Mouse (Mus musculus): ENCODE data around the gene Tatdn3.
"Not testable (repeated sequence)": the region's sequence is repeated elsewhere in the genome, so short reads cannot be mapped to it uniquely, and the experiment has no call there.

Tatdn3 gene

DNA sequence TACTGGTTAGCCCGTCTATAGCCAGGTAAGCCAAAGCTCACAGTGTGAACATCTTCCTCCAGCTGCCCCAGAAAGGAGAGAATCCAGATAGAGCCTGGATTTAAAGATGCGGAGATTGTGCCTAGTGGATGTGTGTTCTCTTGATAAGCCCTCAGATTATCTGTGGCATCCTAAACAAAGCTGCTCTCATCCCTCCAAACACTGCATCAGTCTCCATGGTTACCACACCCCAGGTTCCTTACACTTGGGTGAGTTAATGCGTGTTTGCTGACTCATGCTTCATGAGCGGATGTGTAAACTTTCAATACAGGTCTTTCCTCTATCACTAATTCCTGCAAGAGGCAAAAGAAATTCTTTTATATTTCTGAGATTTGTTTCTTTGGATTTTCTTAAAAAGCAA is 27.1 kb downstream of the Tatdn3 start:
- DNase-seq (ENCODE audit: low spot score) = no peak

DNA sequence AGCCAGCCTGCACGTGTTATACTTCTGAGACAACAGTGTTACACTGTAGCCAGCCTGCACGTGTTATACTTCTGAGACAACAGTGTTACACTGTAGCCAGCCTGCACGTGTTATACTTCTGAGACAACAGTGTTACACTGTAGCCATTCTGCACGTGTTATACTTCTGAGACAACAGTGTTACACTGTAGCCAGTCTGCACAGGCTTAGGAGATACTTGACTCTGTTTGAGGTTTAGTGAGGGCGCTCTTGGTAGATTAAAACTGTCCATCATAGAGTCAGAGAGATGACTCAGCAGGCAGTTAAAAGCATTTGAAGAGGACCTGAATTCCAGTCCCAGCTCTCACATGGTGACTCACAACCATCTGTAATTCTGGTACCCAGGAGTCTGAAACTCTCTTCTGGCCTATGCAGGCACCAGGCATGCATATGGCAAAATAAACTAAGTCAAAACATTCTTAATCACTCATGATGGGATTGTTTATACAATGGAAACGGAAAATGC is 31.8 kb downstream of the Tatdn3 start:
- not testable (repeated sequence) for DNase-seq (ENCODE audit: low spot score)

DNA sequence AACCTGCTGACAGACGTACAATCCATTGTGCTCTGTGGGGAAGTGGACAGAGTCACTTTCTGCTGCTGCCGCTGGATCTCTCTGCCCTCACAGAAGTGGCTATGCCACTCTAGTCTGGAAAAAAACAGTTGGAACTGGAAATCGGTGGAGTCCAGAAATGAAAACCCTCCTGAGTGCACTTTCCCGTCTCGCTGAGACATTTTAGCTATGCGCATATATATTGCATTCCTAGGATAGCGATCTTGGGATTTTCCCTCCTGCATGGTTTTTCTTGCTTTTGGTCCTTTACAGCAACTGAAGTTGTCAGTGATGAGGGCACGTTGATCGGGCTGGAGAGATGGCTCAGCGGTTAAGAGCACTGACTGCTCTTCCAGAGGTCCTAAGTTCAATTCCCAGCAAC is 32.5 kb downstream of the Tatdn3 start:
- DNase-seq (ENCODE audit: low spot score) = no peak

DNA sequence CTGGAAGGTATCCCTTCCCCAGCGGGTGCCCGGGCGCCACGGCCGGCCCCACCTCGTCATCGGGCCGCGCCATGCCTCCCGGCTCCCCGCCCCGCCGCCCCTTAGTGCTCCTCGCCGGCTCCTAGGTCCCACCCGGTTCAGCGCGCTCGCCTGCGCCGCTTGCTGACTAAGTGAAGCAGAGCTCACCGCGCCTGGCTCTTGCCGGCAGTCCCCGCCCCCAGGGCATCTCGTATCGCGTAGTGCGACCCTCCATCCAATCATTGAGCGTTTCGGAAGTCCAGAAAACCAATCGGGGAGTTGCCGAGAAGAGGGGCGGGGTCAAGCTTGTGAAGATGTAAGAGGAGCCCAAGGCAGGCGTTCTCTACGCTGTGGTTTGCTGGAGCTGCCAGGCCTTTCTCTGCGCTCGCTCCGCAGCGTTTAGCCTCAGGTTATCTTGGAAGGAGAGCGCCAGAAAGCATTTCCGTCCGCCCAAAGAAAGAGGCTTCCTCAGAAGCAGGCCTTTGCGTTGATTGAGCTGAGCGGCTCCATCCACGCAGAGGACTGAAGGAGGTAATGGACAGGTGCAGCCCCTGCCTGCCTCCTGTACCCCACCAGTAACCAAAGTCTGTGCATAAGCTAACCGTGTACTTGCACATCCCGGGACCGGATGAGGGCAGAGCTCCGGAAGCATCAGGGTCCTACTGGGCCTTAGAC is 36.6 kb downstream of the Tatdn3 start, which contains the start of gene Flvcr1:
Gene Flvcr1, minus strand, starts transcription at position 138 of the 693 bp plus-strand sequence.
- DNase-seq (ENCODE audit: low spot score) = peak; percentile 99

GRCm38 (mm10) chr1:191025016-191026012 is 37.4 kb downstream of the Tatdn3 start:
- DNase-seq (ENCODE audit: low spot score) = peak; percentile 36

DNA sequence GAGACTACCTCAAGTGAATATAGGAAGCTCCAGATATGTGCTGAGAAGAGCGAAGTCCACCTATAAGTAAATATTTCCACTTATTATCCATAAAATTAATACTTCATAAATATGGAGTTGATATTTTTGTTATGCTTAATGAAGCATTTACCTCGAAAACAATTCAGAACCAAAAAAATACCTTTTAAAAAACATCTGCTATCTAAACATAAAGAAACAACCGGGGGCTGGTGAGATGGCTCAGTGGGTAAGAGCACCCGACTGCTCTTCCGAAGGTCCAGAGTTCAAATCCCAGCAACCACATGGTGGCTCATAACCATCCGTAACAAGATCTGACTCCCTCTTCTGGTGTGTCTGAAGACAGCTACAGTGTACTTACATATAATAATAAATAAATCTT is 38.9 kb downstream of the Tatdn3 start:
- DNase-seq (ENCODE audit: low spot score) = not testable (repeated sequence)

GRCm38 (mm10) chr1:191023140-191023539 is 39.6 kb downstream of the Tatdn3 start:
- DNase-seq (ENCODE audit: low spot score) = peak; percentile 64

- no peak for DNase-seq (ENCODE audit: low spot score)
Measured at GRCm38 (mm10) chr1:191021016-191021415, 41.7 kb downstream of the Tatdn3 start.

DNA sequence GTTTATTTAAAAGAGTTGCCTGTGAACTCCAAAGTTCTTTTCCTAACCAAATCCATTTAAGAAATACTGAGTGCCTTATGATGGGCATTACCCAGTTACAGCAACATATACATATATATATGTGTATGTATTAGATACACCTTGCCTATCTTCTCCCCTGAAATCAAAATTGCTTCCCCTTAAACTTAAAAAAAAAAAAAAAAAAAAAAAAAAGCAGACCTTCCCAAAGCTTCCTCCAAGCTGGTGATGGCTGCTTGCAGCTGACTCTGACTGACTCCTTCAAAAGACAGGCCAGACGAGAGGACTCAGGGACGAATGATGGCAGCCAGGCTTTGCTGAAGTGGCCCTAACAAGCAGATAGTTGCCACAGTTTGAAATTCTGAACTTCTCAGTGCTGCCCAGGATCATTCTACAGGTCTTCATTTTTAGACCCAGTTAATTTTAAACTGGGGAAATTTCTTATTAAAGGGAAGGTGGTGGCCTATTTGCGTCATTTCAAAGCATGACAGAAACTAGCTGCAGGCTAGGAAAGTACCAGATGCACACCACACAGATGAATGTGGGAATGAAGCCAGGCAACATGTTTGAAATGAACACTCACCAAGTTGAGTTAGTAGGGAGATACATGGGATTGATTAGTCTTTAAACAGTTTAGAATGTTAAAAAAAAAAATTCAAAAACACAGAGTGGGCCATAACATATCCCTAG is 42.4 kb downstream of the Tatdn3 start:
- DNase-seq (ENCODE audit: low spot score) = no peak

- no peak for DNase-seq (ENCODE audit: low spot score)
Measured at GRCm38 (mm10) chr1:191019803-191020202, 42.9 kb downstream of the Tatdn3 start.

GRCm38 (mm10) chr1:191014271-191014670 is 48.5 kb downstream of the Tatdn3 start:
- no peak for DNase-seq (ENCODE audit: low spot score)

DNA sequence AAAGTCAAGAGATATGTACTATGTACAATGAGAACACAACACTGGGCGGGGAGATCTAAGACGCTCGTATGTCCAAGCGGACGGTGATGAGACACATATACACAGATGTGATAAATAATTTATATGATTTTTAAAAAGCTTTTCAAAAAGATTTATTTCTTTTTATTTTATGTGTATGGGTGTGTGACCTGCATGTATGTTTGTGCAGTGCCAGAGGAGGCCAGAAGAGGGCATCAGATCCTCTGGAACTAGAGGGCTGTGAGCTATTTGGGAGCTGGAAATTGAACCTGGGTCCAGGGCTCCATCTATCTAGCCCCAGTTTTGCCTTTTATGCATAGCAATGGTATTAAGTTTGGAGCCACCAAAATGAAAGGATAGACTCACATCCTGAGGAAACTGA is 54.0 kb downstream of the Tatdn3 start:
- no peak for DNase-seq (ENCODE audit: low spot score)

- no peak for DNase-seq (ENCODE audit: low spot score)
Measured at GRCm38 (mm10) chr1:191002201-191002600, 60.5 kb downstream of the Tatdn3 start.

DNA sequence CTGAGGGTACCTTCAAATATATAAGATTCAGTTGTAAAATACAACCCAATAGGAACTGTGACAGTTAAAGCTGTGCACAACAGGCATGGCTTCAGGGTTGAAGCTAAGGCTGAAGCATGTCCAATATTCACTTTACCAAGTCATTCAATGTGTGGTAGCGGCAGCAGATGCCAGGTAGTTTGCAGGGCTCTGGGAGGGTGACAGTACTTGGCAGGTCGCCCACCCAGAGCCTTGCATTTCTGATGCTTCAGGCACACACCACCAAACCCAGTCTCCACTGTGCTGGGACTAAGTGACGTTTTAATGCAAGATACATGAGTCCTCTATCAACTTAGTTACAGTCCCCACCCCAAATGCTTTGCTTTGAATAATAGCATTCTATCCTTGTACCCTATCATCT is 62.0 kb downstream of the Tatdn3 start:
- no peak for DNase-seq (ENCODE audit: low spot score)

GRCm38 (mm10) chr1:190998027-190998426 is 64.7 kb downstream of the Tatdn3 start:
- no peak for DNase-seq (ENCODE audit: low spot score)

DNA sequence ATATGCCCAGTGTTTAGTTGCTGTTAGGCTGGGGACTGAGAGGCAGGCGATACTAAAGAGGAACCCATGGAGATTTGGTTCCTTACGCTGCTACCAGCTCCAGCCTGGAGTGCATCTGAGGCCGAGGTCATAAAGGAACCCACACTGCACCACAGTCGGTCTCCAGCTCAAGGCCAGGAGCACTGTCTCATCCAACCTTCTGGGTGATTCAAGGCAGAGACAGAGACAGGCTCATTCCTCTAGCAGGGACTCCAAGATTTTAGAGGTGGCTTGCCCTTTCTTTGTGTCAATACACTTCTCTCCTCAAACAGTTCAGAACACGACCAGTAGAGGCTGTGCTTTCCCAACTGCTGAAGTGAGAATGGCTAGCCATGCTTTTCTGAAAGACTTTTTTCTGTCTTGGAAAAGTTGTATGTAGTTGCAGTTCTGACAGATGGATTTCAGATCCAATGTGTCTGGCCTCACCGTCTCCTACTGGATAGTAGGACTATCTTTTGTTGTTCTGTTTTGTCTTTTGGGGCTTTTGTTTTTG is 66.3 kb downstream of the Tatdn3 start:
- DNase-seq (ENCODE audit: low spot score) = peak; percentile 22
